Mouse (Mus musculus): ENCODE data around the gene Camkmt. TPM values are rescaled to one million over a fixed set of nuclear protein-coding genes. Genes with fewer than 3 reads are reported as not detected.

Gene Camkmt
- polyA plus RNA-seq, 1 experiment from 2014 or later = 20.4 TPM

DNA sequence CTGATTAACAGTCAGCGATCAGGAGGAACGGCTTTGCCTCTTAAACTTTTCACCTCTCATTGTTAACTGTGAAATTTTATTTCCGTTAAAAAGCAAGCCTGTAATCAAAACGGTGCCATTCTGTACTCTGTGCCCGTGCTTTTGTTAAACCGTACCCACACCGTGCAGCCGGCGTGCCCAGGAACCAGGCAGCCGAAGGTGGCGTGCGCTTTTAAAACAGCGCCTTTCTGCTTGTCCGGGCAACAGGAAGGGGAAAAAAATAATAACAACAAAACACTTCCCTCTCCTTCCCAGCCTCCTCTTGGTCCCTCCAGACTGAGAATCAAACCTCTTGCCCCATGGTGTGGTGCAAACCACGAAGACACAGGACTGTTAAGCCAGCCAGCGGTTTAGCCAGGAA lies 364.7 kb downstream of the Camkmt start:
- Histone ChIP-seq H3K4me1 (replicated peaks; ENCODE audit: control insufficient read depth, insufficient read depth, low read length) (no peaks in the 10 kb centered on the region), H3K9me3 (ENCODE audit: control insufficient read depth, low read length) (no peaks in the 10 kb centered on the region), H3K36me3 (replicated peaks; ENCODE audit: control insufficient read depth, insufficient read depth) (no peaks in the 10 kb centered on the region), H3K4me3 (replicated peaks; ENCODE audit: low read length) (no peak overlapping the region), H3K27me3 (ENCODE audit: control insufficient read depth, insufficient read depth, low read length) (peaks cover 93% of the 10 kb centered on the region), H3K9ac (no peak overlapping the region), H3K27ac (no peak overlapping the region), H3K4me2 (replicated peaks) (0 out of 2 replicates have a peak overlapping the region, but pooled peaks have one; percentile 19)
- no peak for DNase-seq (ENCODE audit: low spot score)
- ATAC-seq (ENCODE audit: low FRiP score) = no peak
- WGBS = 3% methylated on average over 16 of the region's 16 CpGs

DNA sequence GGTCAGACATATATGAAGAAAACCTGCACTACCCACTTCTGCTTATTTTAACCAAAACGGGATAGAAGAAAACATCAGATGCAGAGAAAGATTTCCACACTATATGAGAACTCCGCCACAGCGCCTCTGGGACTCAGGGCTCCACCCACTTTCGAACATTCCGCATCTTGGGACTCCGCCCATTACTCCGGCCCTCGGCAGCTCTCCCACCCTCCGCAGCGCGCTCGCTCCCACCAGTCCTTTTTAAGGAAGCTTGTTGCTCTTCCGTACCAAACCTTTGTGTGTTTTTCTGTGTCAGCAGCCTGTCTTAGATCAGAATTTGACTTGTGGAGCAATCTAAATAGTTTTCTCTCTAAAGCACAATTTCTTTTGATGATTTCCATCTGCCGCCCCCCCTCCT lies 367.7 kb downstream of the Camkmt start:
- no peaks in the 10 kb centered on the region for H3K36me3 ChIP-seq (replicated peaks; ENCODE audit: control insufficient read depth, insufficient read depth)
- WGBS = 2% methylated on average over 14 of the region's 14 CpGs
- H3K9me3 ChIP-seq (ENCODE audit: control insufficient read depth, low read length) = no peaks in the 10 kb centered on the region
- no peak overlapping the region for H3K9ac ChIP-seq
- H3K4me1 ChIP-seq (replicated peaks; ENCODE audit: control insufficient read depth, insufficient read depth, low read length) = no peaks in the 10 kb centered on the region
- no peak for DNase-seq (ENCODE audit: low spot score)
- H3K27me3 ChIP-seq (ENCODE audit: control insufficient read depth, insufficient read depth, low read length) = peaks cover 97% of the 10 kb centered on the region
- H3K4me2 ChIP-seq (replicated peaks) = no peak overlapping the region
- H3K4me3 ChIP-seq (replicated peaks; ENCODE audit: low read length) = no peak overlapping the region
- ATAC-seq (ENCODE audit: low FRiP score) = no peak
- no peak overlapping the region for H3K27ac ChIP-seq

DNA sequence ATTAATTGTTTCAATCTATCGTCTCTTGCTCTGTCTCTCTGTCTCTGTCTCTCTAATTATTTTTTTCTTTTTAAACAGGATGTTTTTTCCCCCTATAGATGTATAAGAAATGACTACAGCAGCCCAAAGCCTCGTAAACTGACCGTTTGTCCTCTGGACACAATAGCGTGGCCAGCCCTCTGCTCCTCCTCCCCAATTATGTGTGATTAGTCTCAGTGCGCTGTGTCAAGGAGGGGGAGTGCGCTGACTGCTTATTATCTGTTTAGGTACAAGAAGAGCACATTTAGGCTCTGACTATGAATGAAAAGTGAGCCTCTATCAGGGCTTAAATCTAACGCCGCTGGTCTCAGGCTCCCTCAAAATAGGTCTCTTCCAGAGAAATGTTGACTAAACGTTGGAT lies 368.2 kb downstream of the Camkmt start:
- Histone ChIP-seq H3K27me3 (ENCODE audit: control insufficient read depth, insufficient read depth, low read length) (peaks cover 97% of the 10 kb centered on the region), H3K36me3 (replicated peaks; ENCODE audit: control insufficient read depth, insufficient read depth) (no peaks in the 10 kb centered on the region), H3K4me2 (replicated peaks) (no peak overlapping the region), H3K4me1 (replicated peaks; ENCODE audit: control insufficient read depth, insufficient read depth, low read length) (no peaks in the 10 kb centered on the region), H3K9ac (no peak overlapping the region), H3K9me3 (ENCODE audit: control insufficient read depth, low read length) (no peaks in the 10 kb centered on the region), H3K27ac (no peak overlapping the region), H3K4me3 (replicated peaks; ENCODE audit: low read length) (no peak overlapping the region)
- no peak for ATAC-seq (ENCODE audit: low FRiP score)
- DNase-seq (ENCODE audit: low spot score) = no peak
- WGBS = 6% methylated on average over 9 of the region's 9 CpGs

DNA sequence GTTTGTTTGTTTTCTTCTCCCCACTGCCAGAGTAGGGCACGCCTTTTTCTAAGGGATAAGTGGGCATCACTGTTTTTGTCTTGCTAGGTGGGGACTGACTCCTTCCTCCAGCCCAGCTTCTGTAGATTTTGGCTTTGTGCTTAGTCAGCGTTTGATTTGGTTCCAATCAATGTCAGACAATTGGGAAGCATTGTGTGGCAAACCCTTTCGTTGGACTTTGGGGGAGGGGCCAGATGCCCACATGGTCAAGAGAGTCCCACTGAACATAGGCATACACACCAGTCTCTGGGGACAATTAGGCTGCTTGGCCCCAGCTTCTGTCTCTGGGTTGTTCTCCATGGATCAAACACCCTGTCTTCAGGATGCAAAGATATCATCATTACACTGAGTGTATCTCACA lies 371.2 kb downstream of the Camkmt start:
- Histone ChIP-seq H3K27ac (no peak overlapping the region), H3K4me1 (replicated peaks; ENCODE audit: control insufficient read depth, insufficient read depth, low read length) (no peaks in the 10 kb centered on the region), H3K27me3 (ENCODE audit: control insufficient read depth, insufficient read depth, low read length) (peaks cover 100% of the 10 kb centered on the region), H3K9ac (no peak overlapping the region), H3K4me3 (replicated peaks; ENCODE audit: low read length) (no peak overlapping the region), H3K4me2 (replicated peaks) (no peak overlapping the region), H3K36me3 (replicated peaks; ENCODE audit: control insufficient read depth, insufficient read depth) (no peaks in the 10 kb centered on the region), H3K9me3 (ENCODE audit: control insufficient read depth, low read length) (no peaks in the 10 kb centered on the region)
- WGBS = 30% methylated on average over 3 of the region's 3 CpGs
- no peak for ATAC-seq (ENCODE audit: low FRiP score)
- no peak for DNase-seq (ENCODE audit: low spot score)

DNA sequence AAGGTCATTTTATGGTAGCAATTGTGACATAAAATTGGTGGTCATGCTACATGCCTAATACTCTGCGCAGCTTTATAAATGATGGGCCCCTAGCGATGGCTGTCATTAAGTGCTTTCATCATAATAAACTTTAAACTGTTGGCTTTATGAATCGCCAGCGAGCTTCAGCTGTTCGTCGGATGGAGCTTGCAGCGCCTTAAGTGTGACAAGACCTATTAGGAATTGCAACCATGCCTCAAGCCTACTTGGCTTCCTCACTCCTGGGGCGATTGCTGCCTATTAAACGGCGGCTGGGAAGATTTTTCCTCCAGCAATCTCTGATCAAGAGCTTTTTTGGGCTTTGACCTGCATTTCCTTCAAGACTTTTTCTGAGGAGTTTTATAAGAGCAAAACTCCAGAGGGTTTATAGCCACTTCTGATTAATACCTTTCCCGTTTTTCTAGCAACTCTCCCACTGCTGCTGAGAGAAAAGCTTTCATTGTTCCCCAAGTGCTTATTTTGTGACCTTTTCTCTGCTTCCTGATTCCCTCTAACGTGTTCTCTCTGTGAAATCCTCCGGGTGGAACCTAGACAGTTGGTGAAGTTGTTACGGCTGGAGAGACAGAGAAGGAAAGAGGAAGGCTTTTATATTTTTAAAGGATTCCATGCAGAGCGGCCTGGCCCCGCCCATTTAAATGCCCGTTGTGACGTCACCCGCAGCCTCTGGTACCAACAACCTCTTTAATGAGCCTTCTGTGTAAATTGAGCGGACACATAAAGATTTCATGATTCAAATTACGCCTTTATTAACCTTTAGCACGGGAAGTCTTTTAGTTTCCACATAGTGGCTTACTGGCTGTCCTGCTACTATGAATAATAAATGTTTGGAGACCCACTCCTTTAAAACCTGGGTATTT lies 373.4 kb downstream of the Camkmt start:
- no peak overlapping the region for H3K4me2 ChIP-seq (replicated peaks)
- 12% methylated on average over 22 of the region's 22 CpGs for WGBS
- ATAC-seq (ENCODE audit: low FRiP score) (no peak), DNase-seq (ENCODE audit: low spot score) (no peak)
- H3K27ac ChIP-seq = no peak overlapping the region
- no peaks in the 10 kb centered on the region for H3K36me3 ChIP-seq (replicated peaks; ENCODE audit: control insufficient read depth, insufficient read depth)
- H3K4me3 ChIP-seq (replicated peaks; ENCODE audit: low read length) = no peak overlapping the region
- H3K27me3 ChIP-seq (ENCODE audit: control insufficient read depth, insufficient read depth, low read length) = peaks cover 100% of the 10 kb centered on the region
- H3K4me1 ChIP-seq (replicated peaks; ENCODE audit: control insufficient read depth, insufficient read depth, low read length) = no peaks in the 10 kb centered on the region
- no peaks in the 10 kb centered on the region for H3K9me3 ChIP-seq (ENCODE audit: control insufficient read depth, low read length)
- H3K9ac ChIP-seq = no peak overlapping the region

DNA sequence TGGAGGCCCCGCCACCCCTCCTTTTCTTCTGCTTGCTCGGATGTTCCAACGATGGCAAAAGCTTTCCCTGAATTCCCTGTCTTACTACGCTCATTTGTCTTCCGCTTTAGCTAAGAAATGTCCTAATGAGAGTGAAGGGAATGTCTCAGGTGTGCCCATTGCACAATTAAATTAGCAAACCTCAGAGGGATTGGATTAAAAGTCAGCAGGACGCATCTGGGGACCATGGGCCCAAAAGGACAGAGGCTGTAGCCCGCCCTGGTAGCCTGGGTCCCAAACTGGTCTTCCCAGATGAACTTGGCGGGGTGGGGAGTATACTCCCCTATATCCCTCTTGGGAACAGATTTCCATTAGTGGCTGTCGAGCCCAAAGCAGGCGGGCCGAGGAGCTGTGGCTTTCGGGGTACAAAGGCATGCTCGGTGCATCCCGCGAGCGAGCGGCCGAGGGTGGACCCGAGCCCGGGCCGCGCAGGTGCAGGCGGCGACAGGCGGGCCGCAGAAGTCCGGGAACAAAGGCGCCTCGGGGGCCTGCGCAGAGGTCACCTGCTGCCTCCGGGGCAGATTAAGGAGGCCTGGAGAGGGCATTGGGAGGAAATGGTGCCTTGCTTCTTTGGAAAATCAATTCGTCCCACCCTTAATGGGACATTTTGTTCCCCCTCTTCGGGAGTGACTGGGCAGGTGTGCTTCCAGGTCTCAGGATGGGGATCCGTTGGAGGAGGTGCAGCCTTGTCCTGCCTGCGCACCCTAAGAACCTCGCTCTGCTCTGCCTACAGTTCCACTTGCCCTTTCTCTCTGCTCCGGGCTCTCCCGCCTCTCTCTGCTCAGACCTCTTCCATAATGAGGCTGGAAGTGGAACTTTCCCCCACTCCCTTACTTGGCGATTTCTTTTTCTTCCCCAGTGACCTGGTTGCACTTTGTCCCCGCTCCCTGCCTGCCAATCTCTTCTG lies 374.4 kb downstream of the Camkmt start:
- ATAC-seq (ENCODE audit: low FRiP score) (0 out of 2 replicates have a peak, but pooled peaks have one; percentile 34), DNase-seq (ENCODE audit: low spot score) (no peak)
- WGBS = under 1% methylated on average over 40 of the region's 40 CpGs
- no peaks in the 10 kb centered on the region for H3K9me3 ChIP-seq (ENCODE audit: control insufficient read depth, low read length)
- H3K27ac ChIP-seq = no peak overlapping the region
- no peaks in the 10 kb centered on the region for H3K4me1 ChIP-seq (replicated peaks; ENCODE audit: control insufficient read depth, insufficient read depth, low read length)
- H3K4me3 ChIP-seq (replicated peaks; ENCODE audit: low read length) = no peak overlapping the region
- H3K9ac ChIP-seq = no peak overlapping the region
- no peaks in the 10 kb centered on the region for H3K36me3 ChIP-seq (replicated peaks; ENCODE audit: control insufficient read depth, insufficient read depth)
- H3K4me2 ChIP-seq (replicated peaks) = no peak overlapping the region
- peaks cover 100% of the 10 kb centered on the region for H3K27me3 ChIP-seq (ENCODE audit: control insufficient read depth, insufficient read depth, low read length)

DNA sequence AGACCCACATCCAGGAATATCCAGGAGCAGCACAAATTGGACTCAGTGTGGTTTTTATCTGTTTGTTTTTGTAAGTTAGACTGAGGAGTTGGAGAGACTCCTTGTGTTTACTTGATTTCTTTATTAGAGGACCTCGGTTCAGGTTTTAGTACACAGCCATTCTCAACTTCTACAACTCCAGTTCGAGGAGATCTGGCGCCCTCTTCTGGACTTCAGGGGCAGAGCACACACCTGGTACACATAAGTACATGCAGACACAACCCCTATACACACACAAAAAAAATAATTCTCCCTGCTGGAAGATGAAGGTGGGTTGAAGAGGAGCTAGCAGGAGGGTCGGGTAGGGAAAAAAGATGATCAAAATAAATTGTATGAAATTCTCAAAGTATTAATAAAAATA lies 379.4 kb downstream of the Camkmt start:
- WGBS = 77% methylated on average over 4 of the region's 4 CpGs
- Histone ChIP-seq H3K4me3 (replicated peaks; ENCODE audit: low read length) (no peak overlapping the region), H3K36me3 (replicated peaks; ENCODE audit: control insufficient read depth, insufficient read depth) (no peaks in the 10 kb centered on the region), H3K9me3 (ENCODE audit: control insufficient read depth, low read length) (no peaks in the 10 kb centered on the region), H3K27ac (no peak overlapping the region), H3K4me1 (replicated peaks; ENCODE audit: control insufficient read depth, insufficient read depth, low read length) (no peaks in the 10 kb centered on the region), H3K4me2 (replicated peaks) (no peak overlapping the region), H3K27me3 (ENCODE audit: control insufficient read depth, insufficient read depth, low read length) (peaks cover 100% of the 10 kb centered on the region), H3K9ac (no peak overlapping the region)
- no peak for DNase-seq (ENCODE audit: low spot score)
- no peak for ATAC-seq (ENCODE audit: low FRiP score)

DNA sequence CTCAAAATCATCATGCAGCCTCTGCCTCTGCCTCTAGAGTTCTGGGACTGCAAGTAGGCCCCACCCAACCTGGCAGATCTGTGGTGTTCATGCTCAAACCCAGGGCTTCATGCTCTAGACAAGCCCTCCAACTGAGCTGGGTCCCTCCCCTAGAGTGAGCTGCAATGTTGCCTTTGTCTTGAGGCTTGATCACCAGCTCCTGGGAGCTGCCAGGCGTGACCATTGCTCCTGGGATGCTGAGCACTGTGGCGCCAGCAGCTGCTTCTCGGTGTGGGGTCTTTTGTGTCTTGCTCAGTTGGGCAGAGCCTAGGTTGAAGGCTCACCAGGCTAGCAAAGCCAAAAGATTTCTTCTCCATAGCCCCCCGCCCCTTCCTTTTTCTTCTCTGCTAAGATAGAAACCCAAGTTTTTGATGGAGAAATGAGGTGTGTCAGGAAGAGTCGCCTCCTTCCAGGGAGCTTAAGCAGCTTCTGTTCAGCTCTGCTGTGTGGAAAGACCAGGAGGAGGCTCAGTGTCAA lies 382.4 kb downstream of the Camkmt start:
- H3K36me3 ChIP-seq (replicated peaks; ENCODE audit: control insufficient read depth, insufficient read depth) = no peaks in the 10 kb centered on the region
- H3K9me3 ChIP-seq (ENCODE audit: control insufficient read depth, low read length) = no peaks in the 10 kb centered on the region
- H3K4me1 ChIP-seq (replicated peaks; ENCODE audit: control insufficient read depth, insufficient read depth, low read length) = no peaks in the 10 kb centered on the region
- no peak for DNase-seq (ENCODE audit: low spot score)
- H3K27ac ChIP-seq = no peak overlapping the region
- H3K4me2 ChIP-seq (replicated peaks) = no peak overlapping the region
- WGBS = 2% methylated on average over 5 of the region's 5 CpGs
- H3K27me3 ChIP-seq (ENCODE audit: control insufficient read depth, insufficient read depth, low read length) = peaks cover 98% of the 10 kb centered on the region
- no peak overlapping the region for H3K9ac ChIP-seq
- no peak overlapping the region for H3K4me3 ChIP-seq (replicated peaks; ENCODE audit: low read length)
- no peak for ATAC-seq (ENCODE audit: low FRiP score)

DNA sequence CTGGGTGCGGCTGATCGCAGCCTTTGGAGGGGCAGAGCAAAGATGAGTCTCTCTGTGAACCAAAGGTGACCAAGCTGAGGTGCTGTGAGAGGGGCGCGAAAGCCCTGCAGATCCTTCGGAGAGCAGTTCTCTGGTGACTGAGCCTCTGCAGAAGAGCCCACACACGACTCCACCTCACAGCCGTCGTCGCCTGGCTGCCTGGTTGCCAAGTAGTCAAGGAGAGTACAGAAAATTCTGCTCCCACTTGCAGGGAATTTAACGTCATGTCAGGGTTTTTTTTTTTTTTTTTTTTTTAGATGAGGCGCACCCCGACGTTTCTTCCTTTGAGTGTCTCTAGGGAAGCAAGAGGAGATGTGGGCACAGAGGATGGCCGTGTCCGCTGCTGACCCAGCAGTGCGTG lies 382.9 kb downstream of the Camkmt start:
- Histone ChIP-seq H3K9ac (no peak overlapping the region), H3K27me3 (ENCODE audit: control insufficient read depth, insufficient read depth, low read length) (peaks cover 98% of the 10 kb centered on the region), H3K4me2 (replicated peaks) (no peak overlapping the region), H3K9me3 (ENCODE audit: control insufficient read depth, low read length) (no peaks in the 10 kb centered on the region), H3K36me3 (replicated peaks; ENCODE audit: control insufficient read depth, insufficient read depth) (no peaks in the 10 kb centered on the region), H3K4me3 (replicated peaks; ENCODE audit: low read length) (no peak overlapping the region), H3K27ac (no peak overlapping the region), H3K4me1 (replicated peaks; ENCODE audit: control insufficient read depth, insufficient read depth, low read length) (no peaks in the 10 kb centered on the region)
- 2% methylated on average over 16 of the region's 16 CpGs for WGBS
- DNase-seq (ENCODE audit: low spot score) (no peak), ATAC-seq (ENCODE audit: low FRiP score) (no peak)
